Mouse (Mus musculus): ENCODE measurements around the gene Idnk. TPM values are rescaled to one million over a fixed set of nuclear protein-coding genes. Genes with fewer than 3 reads are reported as not detected.

Idnk gene
- polyA plus RNA-seq, 3 experiments from 2014 or later: 204 to 343 (median 284) TPM

DNA sequence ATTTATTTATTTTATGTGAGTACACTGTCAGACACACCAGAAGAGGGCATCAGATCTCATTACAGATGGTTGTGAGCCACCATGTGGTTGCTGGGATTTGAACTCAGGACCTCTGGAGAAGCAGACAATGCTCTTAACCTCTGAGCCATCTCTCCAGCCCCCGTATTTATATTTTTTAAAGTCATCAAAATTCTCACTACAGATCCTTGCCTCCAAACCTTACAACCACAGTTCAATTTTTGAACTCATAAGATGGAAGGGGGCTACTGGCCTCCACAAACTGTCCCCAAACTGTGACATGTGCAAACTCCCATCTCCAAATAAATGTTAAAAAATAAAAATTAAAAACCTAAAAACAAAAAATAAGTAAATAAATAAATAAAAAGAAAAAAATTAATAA lies 9.7 kb upstream of the Idnk start:
- ATAC-seq: no peak

DNA sequence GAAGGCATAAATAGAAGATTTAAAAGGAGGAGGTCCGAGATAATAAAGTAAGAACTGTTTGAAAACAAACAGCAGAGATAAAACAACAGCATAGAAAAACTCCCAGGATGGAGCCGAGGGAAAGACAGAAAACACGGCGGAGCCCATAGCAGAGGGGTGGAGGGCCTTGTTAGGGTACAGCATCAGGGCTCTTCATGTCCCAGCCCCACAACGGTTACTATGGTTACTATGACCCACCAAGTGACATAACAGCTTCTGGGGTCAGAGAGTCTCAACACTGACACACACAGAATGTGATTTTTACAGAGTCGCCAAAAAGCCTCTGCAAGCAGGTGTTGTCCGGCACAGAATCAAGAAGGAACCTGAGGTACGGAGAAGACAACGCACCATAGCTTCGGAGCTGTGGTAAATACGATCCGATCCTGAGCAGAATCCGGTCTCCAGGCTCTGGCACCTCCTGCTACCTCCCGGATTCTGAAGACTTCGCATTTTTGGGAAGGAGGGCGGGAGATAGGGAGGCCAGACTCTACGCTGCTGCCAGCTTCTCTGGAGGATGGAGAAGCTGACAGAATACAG lies 9.1 kb upstream of the Idnk start:
- peak; percentile 35 for ATAC-seq

DNA sequence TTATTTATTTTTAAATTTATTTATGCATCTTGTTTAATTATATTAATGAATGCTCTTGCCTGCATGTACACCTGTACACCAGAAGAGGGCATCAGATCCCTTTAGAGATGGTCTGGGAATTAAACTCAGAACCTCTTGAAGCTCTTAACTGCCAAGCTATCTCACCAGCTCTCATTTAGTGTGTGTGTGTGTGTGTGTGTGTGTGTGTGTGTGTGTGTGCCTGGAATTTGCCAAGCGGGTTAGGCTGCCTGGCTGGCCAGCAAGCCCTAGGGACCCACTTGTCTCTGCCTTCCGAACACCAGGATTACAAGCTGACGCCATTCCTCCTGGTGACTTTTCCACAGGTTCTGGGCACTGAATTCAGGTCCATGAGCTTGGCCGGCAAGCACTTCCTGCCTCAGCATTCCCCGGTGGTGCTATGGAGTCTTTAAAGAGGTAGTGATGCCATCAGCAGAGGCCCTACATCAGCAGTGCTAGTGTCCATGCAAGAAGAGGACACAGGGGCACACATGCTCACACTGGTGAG lies 8.4 kb upstream of the Idnk start:
- ATAC-seq: peak; percentile 65

DNA sequence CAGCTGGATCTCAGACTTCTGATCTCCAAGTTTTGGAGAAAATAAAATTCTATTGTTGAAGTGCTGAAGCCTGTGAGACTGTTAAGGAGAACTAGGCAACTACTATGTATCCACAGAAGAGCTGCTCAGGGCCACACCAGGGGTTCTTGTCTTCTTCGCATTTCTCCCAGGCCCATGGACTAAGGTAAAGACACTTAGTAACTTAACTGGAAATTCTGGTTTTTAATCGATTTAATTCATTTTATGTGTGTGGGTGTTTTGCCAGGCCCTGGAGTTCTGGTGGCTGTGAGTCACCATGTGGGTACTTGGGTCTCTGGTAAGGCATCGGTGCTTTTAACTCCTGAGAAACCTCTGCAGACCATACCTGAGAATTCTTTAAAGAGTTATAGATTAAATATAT lies 7.8 kb upstream of the Idnk start:
- no peak for ATAC-seq

DNA sequence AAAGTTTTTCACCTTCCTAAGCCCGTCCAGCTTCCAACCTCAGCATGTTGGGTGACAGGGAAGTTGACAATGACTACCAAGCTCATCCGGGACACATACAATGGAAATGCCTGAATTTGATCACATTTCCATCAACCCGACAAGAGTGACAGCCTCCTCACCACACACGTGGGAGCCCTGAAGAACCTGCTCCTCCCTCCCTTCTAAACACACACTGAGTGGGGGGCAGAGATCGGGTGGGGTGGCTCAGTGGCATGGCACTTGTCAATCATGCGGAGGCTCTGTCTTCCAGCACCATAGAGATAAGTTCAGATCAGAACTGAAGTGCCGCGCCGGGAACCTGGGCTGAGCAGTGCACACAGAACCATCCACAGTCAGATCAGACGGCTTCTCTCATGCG lies 7.0 kb upstream of the Idnk start:
- no peak for ATAC-seq

DNA sequence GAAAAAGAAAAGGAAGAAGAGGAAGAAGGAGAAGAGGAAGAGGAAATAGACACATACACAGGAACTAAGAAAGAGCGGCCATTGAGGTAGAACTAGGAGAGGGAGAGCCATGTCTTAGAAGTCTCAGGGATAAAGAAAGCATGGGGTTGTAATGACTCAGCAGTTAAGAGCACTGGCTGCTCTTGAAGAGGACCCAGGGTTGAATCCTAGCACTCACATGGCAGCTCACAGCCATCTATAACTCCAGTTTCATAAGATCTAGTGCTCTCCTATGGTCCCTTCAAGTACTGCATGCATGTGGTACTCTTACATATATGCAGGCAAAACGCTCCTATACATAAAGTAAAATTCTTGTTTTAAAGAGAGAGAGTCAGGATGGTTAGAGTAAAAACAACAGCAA lies 1.4 kb upstream of the Idnk start:
- no peak for ATAC-seq

DNA sequence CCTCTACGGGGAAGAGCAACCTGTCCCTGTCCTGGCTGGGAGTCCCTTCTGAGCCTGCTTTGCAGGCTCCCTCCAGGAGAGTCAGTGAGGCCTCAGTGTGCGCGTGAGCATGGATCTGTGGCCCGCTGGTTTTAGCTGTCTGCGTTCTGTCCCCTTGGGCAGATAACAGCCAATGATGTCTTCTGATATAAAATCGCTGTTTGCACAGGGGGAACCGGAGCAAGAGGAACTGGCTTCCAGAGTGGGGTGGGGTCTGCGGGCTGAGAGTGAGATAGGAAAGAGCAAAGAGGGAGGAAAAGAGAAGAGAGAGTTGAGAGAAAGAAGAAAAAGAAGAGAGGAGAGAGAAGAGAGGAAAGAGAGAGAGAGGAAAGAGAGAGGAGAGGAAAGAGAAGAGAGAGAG lies 413 bp upstream of the Idnk start:
- ATAC-seq: peak; percentile 1

DNA sequence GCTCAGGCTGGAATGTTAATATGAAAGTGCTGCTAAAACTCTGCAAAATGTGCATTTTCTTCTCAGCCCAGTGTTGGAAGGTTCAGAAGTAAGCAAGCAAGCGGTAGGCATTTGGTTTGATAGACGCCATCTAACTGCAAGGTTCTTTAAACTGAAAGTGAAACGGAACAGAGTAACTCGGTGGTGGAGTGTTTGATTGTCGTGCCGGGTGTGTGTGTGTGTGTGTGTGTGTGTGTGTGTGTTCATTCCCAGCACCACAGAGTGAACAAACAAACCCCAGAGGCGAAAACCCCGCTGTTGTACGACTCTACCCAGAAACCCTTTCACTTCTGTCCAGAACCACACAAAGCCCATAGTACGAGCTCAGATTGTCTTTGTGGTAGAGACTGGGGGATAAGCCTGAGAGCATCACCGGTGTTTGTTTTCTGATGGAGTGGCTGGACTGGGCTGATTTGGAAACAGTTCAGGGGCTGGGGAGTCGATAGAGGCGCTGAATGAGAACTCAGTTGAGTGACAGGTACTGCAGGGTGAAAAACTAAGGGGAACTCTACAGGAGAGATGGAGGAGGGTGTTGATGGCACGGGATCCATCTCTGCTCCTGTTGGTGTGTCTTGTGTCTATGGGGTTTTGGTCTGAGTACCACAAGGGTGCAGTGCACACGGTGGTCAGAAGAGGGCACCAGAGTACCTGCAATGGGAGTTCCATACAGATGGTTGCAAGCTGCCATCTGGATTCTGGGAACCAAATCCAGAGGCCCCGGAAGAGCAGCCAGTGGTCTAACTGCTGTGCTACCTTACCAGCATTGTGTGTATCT lies 857 bp downstream of the Idnk start:
- ATAC-seq: peak; percentile 79

DNA sequence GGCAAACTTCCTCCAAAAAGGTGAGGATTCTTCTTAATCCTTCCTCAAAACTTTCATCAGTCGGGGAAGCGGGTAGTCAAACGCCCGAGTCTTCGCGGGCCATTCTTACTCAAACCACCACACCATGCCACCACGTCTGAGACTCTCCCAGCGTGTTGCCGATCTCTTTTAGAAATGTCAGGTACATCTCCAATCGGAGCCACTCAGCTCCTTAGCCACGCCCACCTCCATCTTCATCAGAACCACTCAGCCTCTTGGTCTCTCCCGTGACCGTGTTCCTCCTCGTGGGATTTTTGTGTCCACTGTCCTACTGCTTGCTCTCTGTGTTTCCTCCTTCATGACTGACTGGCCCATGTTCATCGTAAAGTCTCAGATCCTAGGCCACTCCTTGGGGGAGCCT lies 3.3 kb downstream of the Idnk start:
- no peak for ATAC-seq

DNA sequence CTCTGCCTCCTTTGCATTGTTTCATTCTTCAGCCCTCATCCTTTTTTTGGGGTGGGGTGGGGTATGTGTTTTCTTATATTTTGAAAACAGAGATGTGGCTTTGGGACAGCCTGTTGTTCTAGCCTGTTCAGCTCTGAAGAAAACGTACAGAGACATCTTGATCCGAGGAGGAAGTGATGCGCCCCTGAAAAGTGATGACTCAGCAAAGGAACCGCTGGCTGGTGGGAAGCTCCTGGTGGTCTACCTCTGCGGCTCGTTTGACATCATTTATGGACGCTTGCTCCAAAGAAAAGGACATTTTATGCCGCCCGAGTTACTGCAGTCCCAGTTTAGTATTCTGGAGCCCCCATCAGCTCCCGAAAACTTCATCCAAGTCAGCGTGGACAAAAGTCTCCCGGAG lies 5.9 kb downstream of the Idnk start:
- no peak for ATAC-seq

DNA sequence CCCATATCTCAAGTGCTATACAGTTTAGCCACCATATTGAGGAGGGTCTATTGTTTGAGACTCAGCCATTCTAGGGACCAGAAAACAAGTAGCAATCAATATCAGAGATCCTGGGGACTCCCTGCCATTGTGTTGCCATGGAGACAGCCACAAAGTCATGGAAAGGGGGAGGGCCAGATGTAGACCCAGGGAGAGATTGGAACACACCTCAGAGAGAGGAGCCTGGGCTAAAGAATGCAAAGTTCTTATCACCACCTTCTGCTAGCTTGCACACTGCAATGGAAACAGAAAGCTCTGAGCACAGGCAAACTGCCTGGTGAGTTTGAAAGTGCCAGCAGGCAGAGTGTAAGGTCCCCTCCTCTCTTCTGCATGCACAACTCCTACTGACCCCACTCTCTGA lies 10.7 kb downstream of the Idnk start:
- ATAC-seq: no peak

DNA sequence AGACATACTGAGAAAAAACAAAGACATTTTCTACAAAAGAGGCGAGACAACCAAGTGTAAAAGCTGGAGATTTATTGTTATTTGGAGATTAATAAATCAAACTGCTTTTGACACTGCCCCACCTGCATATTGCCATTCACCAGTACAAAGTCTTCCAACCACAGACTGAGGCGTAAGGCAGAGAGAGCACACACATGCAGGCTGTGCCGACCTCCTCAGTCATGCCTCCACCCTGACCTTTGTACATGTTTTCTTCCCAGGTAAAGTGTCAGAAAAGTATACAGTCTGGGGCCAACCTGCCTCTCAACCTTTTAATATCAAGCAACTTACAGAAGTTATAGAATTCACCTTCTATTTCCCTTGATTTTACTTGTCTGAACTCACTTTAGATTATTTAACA lies 18.7 kb downstream of the Idnk start:
- no peak for ATAC-seq

DNA sequence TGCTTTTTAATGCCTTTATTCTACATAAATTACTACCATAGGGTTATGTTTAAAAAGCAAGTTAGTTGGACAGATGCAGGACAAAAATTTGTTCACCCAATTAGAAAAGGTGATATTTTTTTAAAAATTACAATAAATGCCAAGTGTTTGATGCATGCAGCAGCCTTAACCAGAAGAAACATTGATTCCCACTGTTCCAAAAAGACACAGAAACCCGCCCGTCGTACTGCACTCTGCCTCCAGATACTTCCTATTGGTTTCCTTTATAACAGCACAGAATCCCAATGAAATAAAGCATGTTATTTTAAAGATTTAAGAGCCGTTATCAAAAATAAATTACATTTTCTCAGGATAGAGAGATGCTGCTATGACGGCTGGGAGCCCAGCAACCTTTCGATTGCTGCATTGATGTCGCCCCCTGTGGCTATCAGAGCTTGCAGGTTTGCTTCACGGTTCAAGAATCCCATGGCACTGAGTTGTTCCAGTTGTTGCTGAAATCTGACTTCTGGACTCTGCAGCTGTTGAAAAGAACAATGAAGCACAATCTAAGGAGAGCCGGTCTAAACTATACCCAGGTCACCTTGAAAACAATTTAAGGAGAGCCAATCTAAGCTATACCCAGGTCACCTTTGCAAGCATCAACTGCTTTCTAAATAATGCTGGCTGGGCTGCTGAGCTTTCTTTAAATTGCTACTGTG lies 20.2 kb downstream of the Idnk start:
- ATAC-seq: no peak

DNA sequence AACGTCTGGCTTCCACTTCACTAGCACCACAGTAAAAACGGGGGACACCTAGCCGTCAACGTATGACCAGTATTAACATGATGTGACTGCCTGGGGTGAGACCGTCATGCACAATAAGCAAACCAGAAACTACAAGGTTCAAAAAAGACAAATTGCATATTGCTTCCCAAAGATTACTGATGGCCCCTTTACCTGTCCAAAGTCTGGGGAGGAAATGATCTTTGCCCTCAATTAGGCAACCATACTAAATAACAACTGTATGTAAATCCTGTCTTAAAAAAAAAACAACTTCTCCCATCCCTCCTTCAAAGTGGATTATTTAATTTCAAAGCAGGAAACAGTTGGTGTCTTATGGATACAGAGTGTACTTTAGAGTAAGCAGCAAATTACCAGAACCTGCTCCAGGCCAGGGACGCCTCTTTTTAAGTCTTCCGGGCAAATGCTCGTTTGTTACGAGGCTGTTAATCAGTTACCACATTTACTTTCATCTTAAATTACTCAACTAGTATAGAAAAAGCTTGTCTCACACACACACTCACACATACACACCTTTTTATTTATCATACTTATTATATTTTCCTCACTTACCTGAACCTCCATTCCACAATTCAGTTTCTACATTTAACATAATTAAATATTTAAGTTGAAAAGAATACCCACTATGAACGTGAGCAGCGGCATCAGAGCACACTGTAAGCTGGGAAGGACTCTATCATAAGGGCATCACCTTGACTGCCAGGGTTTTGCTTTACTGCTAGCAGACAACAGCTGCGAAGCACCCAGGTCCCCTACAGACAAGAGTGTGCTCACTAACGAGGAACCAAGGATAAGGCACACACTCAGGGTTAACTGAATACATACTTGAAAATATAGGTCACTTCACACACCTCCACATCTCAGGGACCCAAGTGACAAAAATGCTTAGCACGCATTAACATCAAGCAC lies 24.4 kb downstream of the Idnk start:
- no peak for ATAC-seq

DNA sequence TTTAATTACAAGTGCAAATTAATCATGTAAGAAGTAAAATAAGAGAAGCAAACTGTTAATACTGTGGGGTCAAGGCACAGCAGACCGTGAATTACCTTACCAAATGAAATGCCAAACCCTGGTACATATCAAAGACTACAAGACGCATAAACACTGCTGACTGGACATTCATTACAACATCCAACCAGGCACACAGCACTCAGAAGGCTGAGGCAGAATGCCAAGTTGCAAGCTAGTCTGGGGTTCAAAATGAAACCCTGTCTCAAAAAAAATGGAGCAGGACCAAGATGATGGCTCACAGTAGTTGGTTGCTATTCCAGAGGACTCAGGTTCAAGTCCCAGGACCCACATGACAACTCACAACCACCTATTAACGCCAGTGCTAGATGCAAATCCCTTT lies 26.7 kb downstream of the Idnk start:
- no peak for ATAC-seq

DNA sequence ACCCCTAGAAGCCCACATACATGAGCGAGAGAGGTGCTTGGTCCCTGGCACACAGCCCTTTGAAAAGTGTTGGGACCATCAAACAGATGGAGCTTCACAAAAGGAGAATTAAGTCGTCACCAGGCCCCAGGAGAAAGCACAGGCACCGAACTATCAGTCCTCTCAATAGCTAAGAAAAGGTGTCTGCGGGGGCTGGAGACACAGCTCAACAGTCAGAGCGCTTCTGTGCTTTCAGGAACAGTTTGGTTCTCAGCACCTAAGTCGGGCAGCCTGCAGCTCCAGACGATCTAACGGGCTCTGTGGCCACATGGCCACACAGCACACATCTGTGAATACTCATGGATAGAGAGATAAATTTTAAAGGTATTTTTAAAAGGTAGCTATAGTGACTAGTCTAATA lies 28.8 kb downstream of the Idnk start:
- ATAC-seq: no peak

DNA sequence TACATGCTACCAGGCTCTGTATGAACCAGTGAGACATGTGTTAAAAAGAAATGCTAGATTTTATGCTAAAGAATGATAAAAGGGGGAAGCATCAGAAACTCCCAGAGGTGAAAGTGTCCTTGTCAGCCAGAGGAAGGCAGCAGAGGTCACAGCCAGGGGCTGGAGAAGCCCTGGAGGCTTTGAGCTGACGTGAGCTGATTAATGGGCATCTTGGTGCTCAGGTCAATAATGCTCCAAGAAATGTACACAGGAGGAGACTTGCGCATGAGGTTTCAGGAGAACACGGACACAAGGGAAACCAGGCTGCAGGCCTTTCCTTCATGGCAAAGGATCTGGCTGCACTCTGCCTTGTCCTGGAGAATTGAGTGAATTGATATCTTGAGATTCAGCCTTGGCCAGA lies 30.3 kb downstream of the Idnk start:
- no peak for ATAC-seq

DNA sequence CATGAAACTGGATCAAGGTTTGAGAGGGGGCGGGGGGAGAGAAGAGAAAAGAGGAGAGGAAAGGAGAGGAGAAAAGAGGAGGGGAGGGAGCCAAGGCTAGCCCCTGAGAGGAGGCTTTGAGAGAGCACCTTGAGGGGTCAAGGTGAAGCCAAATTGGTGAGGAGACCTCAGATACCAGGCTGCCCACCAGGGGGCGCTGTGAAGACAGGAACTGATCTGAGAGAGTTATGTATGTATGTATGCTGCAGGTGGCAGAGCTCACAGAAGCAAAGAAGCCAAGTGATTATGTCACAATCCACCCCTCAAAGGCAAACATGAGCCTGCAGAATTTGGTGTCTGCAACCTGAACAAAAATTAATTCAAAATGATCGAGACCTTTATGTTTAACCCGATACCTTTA lies 31.0 kb downstream of the Idnk start:
- peak; percentile 88 for ATAC-seq

DNA sequence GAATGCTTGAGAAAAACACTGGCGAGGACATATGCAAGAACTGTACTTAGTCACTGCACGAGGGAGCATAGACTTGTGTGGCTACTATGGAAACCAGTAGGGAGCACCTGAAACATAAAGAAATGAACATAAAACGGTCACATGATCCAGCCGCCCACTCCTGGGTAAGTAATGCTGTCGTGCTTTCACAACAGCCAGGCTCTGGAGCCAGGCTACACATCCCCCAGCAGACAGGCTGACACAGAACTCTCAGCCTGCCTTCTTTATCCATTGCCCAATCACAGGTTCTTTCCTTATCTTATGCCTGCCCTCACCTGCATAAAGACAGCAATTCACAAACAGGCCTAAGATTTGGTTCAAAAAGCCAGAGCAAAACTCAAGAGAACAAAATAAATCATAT lies 32.0 kb downstream of the Idnk start:
- peak; percentile 22 for ATAC-seq

DNA sequence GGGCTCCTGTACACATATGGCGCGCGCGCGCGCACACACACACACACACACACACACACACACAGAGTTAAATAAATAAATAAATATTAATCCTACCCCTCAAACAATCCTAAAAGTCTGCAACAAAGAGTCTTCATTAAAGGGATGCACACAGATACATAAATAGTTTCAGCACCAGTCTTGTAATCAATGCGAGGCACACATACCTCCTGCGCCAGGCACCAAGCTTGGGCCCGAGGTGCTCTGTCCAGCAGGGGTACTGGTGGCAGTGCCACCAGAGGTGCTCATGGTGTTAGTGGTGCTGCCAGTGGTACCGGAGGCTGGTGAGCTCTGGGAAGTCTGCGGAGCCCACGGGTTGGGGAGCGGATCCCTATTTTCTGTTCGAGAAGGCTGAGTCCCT lies 34.1 kb downstream of the Idnk start:
- ATAC-seq: no peak

DNA sequence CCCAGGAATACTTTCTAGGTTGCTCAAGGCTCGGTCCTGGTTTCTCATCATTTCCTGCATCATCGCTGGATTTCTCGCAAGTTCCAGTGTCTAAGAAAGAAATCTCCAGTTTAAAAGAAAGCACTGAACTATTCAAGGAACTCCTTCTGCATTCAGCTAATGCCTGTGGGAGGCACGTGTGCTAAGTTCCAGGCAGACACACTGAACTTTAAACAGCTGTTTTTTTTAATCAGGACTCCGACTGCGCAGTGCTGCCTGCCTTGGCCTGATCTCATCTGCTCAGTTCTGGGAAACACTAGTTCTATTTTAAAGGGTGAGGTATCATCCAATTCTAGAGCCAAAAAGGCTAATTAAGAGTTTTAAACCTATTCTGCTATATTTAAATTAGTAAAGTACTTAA lies 34.7 kb downstream of the Idnk start:
- no peak for ATAC-seq

DNA sequence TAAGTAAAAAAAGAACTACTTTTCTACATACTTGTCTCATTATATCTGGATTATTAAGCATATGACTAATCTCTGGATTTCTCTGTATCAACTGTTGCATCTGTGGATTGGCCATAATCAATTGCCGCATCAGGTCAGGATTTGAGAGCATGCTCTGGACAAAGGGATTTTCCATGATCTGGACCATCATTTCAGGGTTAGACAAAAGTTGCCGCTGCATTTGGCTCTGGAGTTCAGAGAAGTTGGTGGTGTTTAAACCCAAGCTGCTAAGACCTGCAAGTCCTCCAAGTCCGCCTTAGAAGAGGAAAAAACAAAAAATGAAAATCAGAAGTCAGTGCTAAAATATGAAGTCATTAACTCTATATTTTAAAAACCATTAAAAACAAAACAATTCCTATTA lies 35.8 kb downstream of the Idnk start:
- ATAC-seq: no peak

DNA sequence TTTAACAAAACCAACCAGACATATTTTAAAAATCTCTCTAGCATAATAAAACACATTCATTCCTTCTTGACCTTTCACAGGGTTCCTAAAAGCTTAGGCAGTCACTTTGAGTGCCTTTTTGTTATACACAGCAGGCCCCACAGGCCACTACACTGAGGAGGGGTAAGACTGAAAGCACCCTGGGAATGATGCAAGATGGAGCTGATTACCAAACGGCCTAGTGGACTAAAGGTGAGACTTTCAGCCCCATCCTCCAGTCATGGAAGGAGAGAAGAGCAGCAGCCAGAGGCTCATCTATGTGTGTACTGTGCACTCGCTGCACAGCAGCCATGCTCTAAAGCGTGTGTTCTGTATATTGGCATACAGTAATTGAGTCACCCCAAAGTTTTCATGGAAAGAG lies 37.5 kb downstream of the Idnk start:
- no peak for ATAC-seq
